Mouse (Mus musculus) ES-Bruce4 (cell line): ENCODE results near the gene Traf1.

Experiments
- CTCF ChIP-seq: IDR thresholded peaks from one replicate; pipeline ENCODE4 v1.8.1; 2011; ENCODE audit warnings: low read depth, low read length
- EP300 ChIP-seq: IDR thresholded peaks from 2 replicates; pipeline ENCODE4 v1.6.1; 2011; ENCODE audit warnings: low read depth, low read length; ENCODE audit not compliant: insufficient read depth
- POLR2A ChIP-seq: IDR thresholded peaks from one replicate; pipeline ENCODE4 v1.8.1; 2011; ENCODE audit warnings: low read length; ENCODE audit not compliant: insufficient read depth

- no peak for TF ChIP-seq CTCF
- TF ChIP-seq POLR2A, result no peak
- TF ChIP-seq EP300, result no peak
Observed at GRCm38 (mm10) chr2:34953018-34953417, 8.6 kb downstream of the Traf1 start.
